Mouse (Mus musculus) midbrain, embryonic 15.5 days (tissue): ENCODE measurements around the gene Emilin1. TPM values are rescaled to one million over a fixed set of nuclear protein-coding genes. Genes with fewer than 3 reads are reported as not detected.

Experiments
- ATAC-seq: fragments of 200-750 bp; cut with Nextera tagmentation; replicated peaks from 2 replicates; pipeline ENCODE4 v1.8.0; 2017; ENCODE audit warnings: moderate TSS enrichment
- H3K27ac ChIP-seq: fragments of 300-500 bp; sonication (generic); 2 replicates; pipeline ENCODE4 v1.5.1; 2015; ENCODE audit warnings: mild to moderate bottlenecking, inconsistent platforms
- H3K27me3 ChIP-seq: fragments of 300-500 bp; sonication (generic); replicated peaks from 2 replicates; pipeline ENCODE4 v1.6.1; 2015; ENCODE audit warnings: inconsistent platforms
- H3K36me3 ChIP-seq: fragments of 300-500 bp; sonication (generic); replicated peaks from 2 replicates; pipeline ENCODE4 v1.6.1; 2015; ENCODE audit warnings: inconsistent platforms
- H3K4me1 ChIP-seq: fragments of 300-500 bp; sonication (generic); 2 replicates; pipeline ENCODE4 v1.6.1; 2015; ENCODE audit warnings: inconsistent platforms
- H3K4me2 ChIP-seq: fragments of 300-500 bp; sonication (generic); 2 replicates; pipeline ENCODE4 v1.6.1; 2015; ENCODE audit warnings: inconsistent platforms, mild to moderate bottlenecking, moderate library complexity
- H3K4me3 ChIP-seq: fragments of 300-500 bp; sonication (generic); 2 replicates; pipeline ENCODE4 v1.5.1; 2015; ENCODE audit warnings: mild to moderate bottlenecking, inconsistent platforms
- H3K9ac ChIP-seq: fragments of 300-500 bp; sonication (generic); 2 replicates; pipeline ENCODE4 v1.6.1; 2015; ENCODE audit warnings: mild to moderate bottlenecking, inconsistent platforms
- H3K9me3 ChIP-seq: fragments of 300-500 bp; sonication (generic); 2 replicates; pipeline ENCODE4 v1.6.1; 2016; ENCODE audit warnings: inconsistent platforms
- WGBS: fragments of 180-500 bp; shearing (Covaris S2); methylation state at CpG from one replicate; pipeline ENCODE4 v1.1.7; 2015; ENCODE audit warnings: mixed read lengths; 5-methylcytosine and 5-hydroxymethylcytosine counted together
- polyA plus RNA-seq: library from polyadenylated mRNA; unstranded; fragments of >200 nt; fragmentation: Nextera tagmentation; extraction: Ambion mirVana; gene quantifications from 2 replicates; pipeline ENCODE4 v1.2.1, GENCODE M21; 2015

The Emilin1 gene
- polyA plus RNA-seq, 1 experiment from 2014 or later: 17.8 TPM

- 71% methylated on average over 5 of the region's 5 CpGs for WGBS
- ATAC-seq: no peak
- H3K4me2 ChIP-seq: no peak overlapping the region
- no peaks in the 10 kb centered on the region for H3K4me1 ChIP-seq
- H3K27ac ChIP-seq: no peak overlapping the region
- H3K9me3 ChIP-seq: no peaks in the 10 kb centered on the region
- no peaks in the 10 kb centered on the region for H3K27me3 ChIP-seq
- no peak overlapping the region for H3K9ac ChIP-seq
- H3K36me3 ChIP-seq: no peaks in the 10 kb centered on the region
- H3K4me3 ChIP-seq: no peak overlapping the region
Measured at GRCm38 (mm10) chr5:30933705-30934104, 20.5 kb downstream of the Emilin1 start.

- no peak overlapping the region for H3K9ac ChIP-seq
- WGBS: 89% methylated on average over 5 of the region's 5 CpGs
- no peak overlapping the region for H3K4me3 ChIP-seq
- no peaks in the 10 kb centered on the region for H3K4me1 ChIP-seq
- H3K9me3 ChIP-seq: no peaks in the 10 kb centered on the region
- H3K27ac ChIP-seq: no peak overlapping the region
- no peaks in the 10 kb centered on the region for H3K27me3 ChIP-seq
- no peak for ATAC-seq
- no peaks in the 10 kb centered on the region for H3K36me3 ChIP-seq
- no peak overlapping the region for H3K4me2 ChIP-seq
Measured at GRCm38 (mm10) chr5:30934725-30935461, 21.7 kb downstream of the Emilin1 start.

- Histone ChIP-seq H3K27ac (no peak overlapping the region), H3K36me3 (no peaks in the 10 kb centered on the region), H3K4me3 (no peak overlapping the region), H3K9me3 (no peaks in the 10 kb centered on the region), H3K4me2 (no peak overlapping the region), H3K9ac (no peak overlapping the region), H3K4me1 (peaks cover 17% of the 10 kb centered on the region), H3K27me3 (no peaks in the 10 kb centered on the region)
- 87% methylated on average over 2 of the region's 2 CpGs for WGBS
- ATAC-seq: no peak
Measured at GRCm38 (mm10) chr5:30943004-30943403, 29.8 kb downstream of the Emilin1 start.

- Histone ChIP-seq H3K9me3 (no peaks in the 10 kb centered on the region), H3K4me3 (peak overlapping the region; percentile 66), H3K4me2 (peak overlapping the region; percentile 81), H3K27ac (no peak overlapping the region), H3K9ac (no peak overlapping the region), H3K36me3 (no peaks in the 10 kb centered on the region), H3K27me3 (no peaks in the 10 kb centered on the region), H3K4me1 (peaks cover 21% of the 10 kb centered on the region)
- 88% methylated on average over 6 of the region's 6 CpGs for WGBS
- no peak for ATAC-seq
Measured at GRCm38 (mm10) chr5:30944344-30944743, 31.1 kb downstream of the Emilin1 start.

- Histone ChIP-seq H3K27me3 (no peaks in the 10 kb centered on the region), H3K4me1 (peaks cover 28% of the 10 kb centered on the region), H3K4me3 (peak within 1 kb of the TSS; percentile 66), H3K36me3 (no peaks in the 10 kb centered on the region), H3K27ac (peak within 1 kb of the TSS; percentile 53), H3K9ac (peak within 1 kb of the TSS; percentile 72), H3K4me2 (peak within 1 kb of the TSS; percentile 81), H3K9me3 (no peaks in the 10 kb centered on the region)
- peak; percentile 74 for ATAC-seq
- WGBS: 3% methylated on average over 44 of the region's 44 CpGs
Measured at GRCm38 (mm10) chr5:30944956-30945781, 32.0 kb downstream of the Emilin1 start, which contains the start of gene Cgref1. Cgref1 (minus strand) TSS chr5:30945591.

GRCm38 (mm10) chr5:30948620-30949019 lies 35.4 kb downstream of the Emilin1 start:
- no peak for ATAC-seq
- no peak overlapping the region for H3K4me2 ChIP-seq
- H3K27me3 ChIP-seq: no peaks in the 10 kb centered on the region
- H3K36me3 ChIP-seq: peaks cover 11% of the 10 kb centered on the region
- 78% methylated on average over 5 of the region's 5 CpGs for WGBS
- no peak overlapping the region for H3K9ac ChIP-seq
- no peaks in the 10 kb centered on the region for H3K9me3 ChIP-seq
- no peak overlapping the region for H3K4me3 ChIP-seq
- H3K27ac ChIP-seq: no peak overlapping the region
- H3K4me1 ChIP-seq: peaks cover 35% of the 10 kb centered on the region

- H3K9me3 ChIP-seq: no peaks in the 10 kb centered on the region
- peaks cover 30% of the 10 kb centered on the region for H3K4me1 ChIP-seq
- H3K4me2 ChIP-seq: peak overlapping the region; percentile 83
- peaks cover 21% of the 10 kb centered on the region for H3K36me3 ChIP-seq
- ATAC-seq: peak; percentile 87
- WGBS: under 1% methylated on average over 31 of the region's 31 CpGs
- peak overlapping the region; percentile 79 for H3K27ac ChIP-seq
- H3K4me3 ChIP-seq: peak overlapping the region; percentile 54
- H3K27me3 ChIP-seq: no peaks in the 10 kb centered on the region
- peak overlapping the region; percentile 65 for H3K9ac ChIP-seq
Measured at GRCm38 (mm10) chr5:30949654-30950326, 36.6 kb downstream of the Emilin1 start.

- H3K4me3 ChIP-seq: peak overlapping the region; percentile 54
- H3K9ac ChIP-seq: peak overlapping the region; percentile 65
- peak overlapping the region; percentile 79; the same call in 1 of the 2 replicates for H3K27ac ChIP-seq
- peak overlapping the region; percentile 83 for H3K4me2 ChIP-seq
- H3K4me1 ChIP-seq: peaks cover 24% of the 10 kb centered on the region
- ATAC-seq: peak; percentile 13; the same call in 1 of the 2 replicates
- H3K27me3 ChIP-seq: no peaks in the 10 kb centered on the region
- no peaks in the 10 kb centered on the region for H3K9me3 ChIP-seq
- WGBS: 55% methylated on average over 4 of the region's 4 CpGs
- H3K36me3 ChIP-seq: peaks cover 26% of the 10 kb centered on the region
Measured at GRCm38 (mm10) chr5:30950451-30950850, 37.2 kb downstream of the Emilin1 start.

GRCm38 (mm10) chr5:30950922-30951321 lies 37.7 kb downstream of the Emilin1 start:
- H3K4me3 ChIP-seq: no peak overlapping the region
- H3K9ac ChIP-seq: no peak overlapping the region
- H3K4me2 ChIP-seq: peak overlapping the region; percentile 83
- 93% methylated on average over 2 of the region's 2 CpGs for WGBS
- no peak for ATAC-seq
- no peaks in the 10 kb centered on the region for H3K9me3 ChIP-seq
- no peak overlapping the region for H3K27ac ChIP-seq
- no peaks in the 10 kb centered on the region for H3K27me3 ChIP-seq
- H3K36me3 ChIP-seq: peaks cover 26% of the 10 kb centered on the region
- peaks cover 20% of the 10 kb centered on the region for H3K4me1 ChIP-seq

GRCm38 (mm10) chr5:30951706-30952105 lies 38.5 kb downstream of the Emilin1 start:
- Histone ChIP-seq H3K9ac (no peak overlapping the region), H3K27me3 (no peaks in the 10 kb centered on the region), H3K27ac (no peak overlapping the region), H3K9me3 (no peaks in the 10 kb centered on the region), H3K36me3 (peaks cover 26% of the 10 kb centered on the region), H3K4me2 (no peak overlapping the region), H3K4me1 (peaks cover 19% of the 10 kb centered on the region), H3K4me3 (no peak overlapping the region)
- WGBS: 85% methylated on average over 6 of the region's 6 CpGs
- no peak for ATAC-seq

GRCm38 (mm10) chr5:30952551-30952950 lies 39.3 kb downstream of the Emilin1 start:
- no peak for ATAC-seq
- Histone ChIP-seq H3K27ac (no peak overlapping the region), H3K27me3 (no peaks in the 10 kb centered on the region), H3K36me3 (peaks cover 27% of the 10 kb centered on the region), H3K9ac (no peak overlapping the region), H3K4me2 (no peak overlapping the region), H3K4me1 (peaks cover 21% of the 10 kb centered on the region), H3K4me3 (no peak overlapping the region), H3K9me3 (no peaks in the 10 kb centered on the region)
- 84% methylated on average over 5 of the region's 5 CpGs for WGBS

GRCm38 (mm10) chr5:30954065-30954464 lies 40.9 kb downstream of the Emilin1 start:
- Histone ChIP-seq H3K4me3 (no peak overlapping the region), H3K9ac (no peak overlapping the region), H3K36me3 (peaks cover 35% of the 10 kb centered on the region), H3K27ac (no peak overlapping the region), H3K27me3 (no peaks in the 10 kb centered on the region), H3K4me1 (peaks cover 35% of the 10 kb centered on the region), H3K9me3 (no peaks in the 10 kb centered on the region), H3K4me2 (no peak overlapping the region)
- WGBS: 93% methylated on average over 6 of the region's 6 CpGs
- ATAC-seq: no peak
